Mouse (Mus musculus): ENCODE measurements at regions not wholly inside any gene's neighbourhood (a gene's known extent, or its start where the extent isn't known, plus 50 kb on each side); places are given as distances from the start of the nearest gene placed in this dataset.

GRCm38 (mm10) chr10:44641616-44642015, 113.3 kb upstream of the Prdm1 start:
- TF ChIP-seq CTCF (IDR thresholded peaks at IDR 0.05; ENCODE audit: borderline replicate concordance, insufficient read depth, low read length) = no peak
- TF ChIP-seq POLR2A (IDR thresholded peaks at IDR 0.05; ENCODE audit: low read depth, low read length) = no peak

All from embryonic fibroblast, embryonic 13.5 days (primary cell).